Mouse (Mus musculus) brain, embryonic 14.5 days (tissue): ENCODE measurements around the gene Lrrc75b.

ENCODE experiments used
- CTCF ChIP-seq: fragments of 200-500 bp; IDR thresholded peaks from 2 replicates; pipeline ENCODE4 v1.5.1; 2012; ENCODE audit warnings: inconsistent platforms, mild to moderate bottlenecking, moderate library complexity, borderline replicate concordance; ENCODE audit not compliant: insufficient read depth, insufficient read length; ENCODE audit errors: extremely low read depth
- POLR2A ChIP-seq: fragments of 200-500 bp; IDR thresholded peaks from 2 replicates; pipeline ENCODE4 v1.6.1; 2012; ENCODE audit warnings: mild to moderate bottlenecking, inconsistent platforms, borderline replicate concordance; ENCODE audit not compliant: poor library complexity, insufficient read depth, insufficient read length, severe bottlenecking; ENCODE audit errors: extremely low read depth

GRCm38 (mm10) chr10:75511060-75511459, 49.1 kb downstream of the Lrrc75b start:
- TF ChIP-seq CTCF (no peak), POLR2A (no peak)
